Mouse (Mus musculus): ENCODE measurements at regions not wholly inside any gene's neighbourhood (a gene's known extent, or its start where the extent isn't known, plus 50 kb on each side); places are given as distances from the start of the nearest gene placed in this dataset.
A peak's percentile ranks its signal among the peaks of the same experiment; 100 is the strongest.

- DNase-seq, result no peak
Observed at GRCm38 (mm10) chr16:52742166-52742565, 288.3 kb upstream of the Alcam start.

GRCm38 (mm10) chr16:52726120-52726844, 272.4 kb upstream of the Alcam start:
- no peak for DNase-seq

GRCm38 (mm10) chr16:52718231-52718932, 264.5 kb upstream of the Alcam start:
- DNase-seq, result no peak

- no peak for DNase-seq
Observed at GRCm38 (mm10) chr16:52690272-52690671, 236.4 kb upstream of the Alcam start.

- DNase-seq, result peak in 1 of 2 experiments; percentile 47
Observed at GRCm38 (mm10) chr16:52654825-52655224, 201.0 kb upstream of the Alcam start.

Measured in lung, adult 18-20 months (tissue).